Mouse (Mus musculus) thymus, postnatal 14 days (tissue): ENCODE measurements around the gene Gm20379.

Experiments used
- DNase-seq: peaks from one replicate; pipeline ENCODE4 v3.0.0; 2021

The Gm20379 gene

GRCm38 (mm10) chr13:92305680-92306079 lies at the start of gene Gm20379:
Gene Gm20379, plus strand, starts transcription at chr13:92305980.
- no peak for DNase-seq

- no peak for DNase-seq
Measured at GRCm38 (mm10) chr13:92261329-92261728, 44.5 kb upstream of the Gm20379 start.

- no peak for DNase-seq
Measured at GRCm38 (mm10) chr13:92263566-92263965, 42.2 kb upstream of the Gm20379 start.

GRCm38 (mm10) chr13:92267076-92267475 lies 38.7 kb upstream of the Gm20379 start:
- DNase-seq = no peak

- DNase-seq = no peak
Measured at GRCm38 (mm10) chr13:92274274-92275198, 31.2 kb upstream of the Gm20379 start.

GRCm38 (mm10) chr13:92275292-92275691 lies 30.5 kb upstream of the Gm20379 start:
- DNase-seq = no peak

- no peak for DNase-seq
Measured at GRCm38 (mm10) chr13:92277027-92277426, 28.8 kb upstream of the Gm20379 start.

- no peak for DNase-seq
Measured at GRCm38 (mm10) chr13:92291605-92292004, 14.2 kb upstream of the Gm20379 start.

- DNase-seq = no peak
Measured at GRCm38 (mm10) chr13:92293883-92294282, 11.9 kb upstream of the Gm20379 start.

- no peak for DNase-seq
Measured at GRCm38 (mm10) chr13:92296490-92296889, 9.3 kb upstream of the Gm20379 start.

- DNase-seq = no peak
Measured at GRCm38 (mm10) chr13:92297021-92297420, 8.8 kb upstream of the Gm20379 start.

- DNase-seq = no peak
Measured at GRCm38 (mm10) chr13:92299522-92299921, 6.3 kb upstream of the Gm20379 start.

GRCm38 (mm10) chr13:92301754-92302153 lies 4.0 kb upstream of the Gm20379 start:
- no peak for DNase-seq

- no peak for DNase-seq
Measured at GRCm38 (mm10) chr13:92302466-92302865, 3.3 kb upstream of the Gm20379 start.

- DNase-seq = no peak
Measured at GRCm38 (mm10) chr13:92303062-92303948, 2.5 kb upstream of the Gm20379 start.

GRCm38 (mm10) chr13:92304291-92304690 lies 1.5 kb upstream of the Gm20379 start:
- DNase-seq = no peak

- DNase-seq = no peak
Measured at GRCm38 (mm10) chr13:92314613-92315012, 8.8 kb downstream of the Gm20379 start.

- no peak for DNase-seq
Measured at GRCm38 (mm10) chr13:92320770-92321169, 15.0 kb downstream of the Gm20379 start.

GRCm38 (mm10) chr13:92326030-92326429 lies 20.2 kb downstream of the Gm20379 start:
- DNase-seq = no peak

GRCm38 (mm10) chr13:92328000-92328399 lies 22.2 kb downstream of the Gm20379 start:
- DNase-seq = no peak

GRCm38 (mm10) chr13:92330621-92331020 lies 24.8 kb downstream of the Gm20379 start:
- no peak for DNase-seq

GRCm38 (mm10) chr13:92332103-92332879 lies 26.5 kb downstream of the Gm20379 start:
- no peak for DNase-seq

- no peak for DNase-seq
Measured at GRCm38 (mm10) chr13:92336857-92337256, 31.1 kb downstream of the Gm20379 start.
